Mouse (Mus musculus): Measurements from ENCODE around the gene Gcn1l1.
A peak's percentile ranks its signal among the peaks of the same experiment; 100 is the strongest.

Gene Gcn1l1

GRCm38 (mm10) chr5:115564737-115565393 lies at the start of gene Gcn1l1:
TSS of gene Gcn1l1 (plus strand) at chr5:115565254.
- peak; percentile 22; the same call in 1 of the 2 replicates for TF ChIP-seq GATA4 (IDR thresholded peaks at IDR 0.05; ENCODE audit: insufficient replicate concordance, low read length)

GRCm38 (mm10) chr5:115516081-115516907 lies 48.8 kb upstream of the Gcn1l1 start:
- TF ChIP-seq GATA4 (IDR thresholded peaks at IDR 0.05; ENCODE audit: insufficient replicate concordance, low read length) = peak; percentile 65; the same call in 1 of the 2 replicates

DNA sequence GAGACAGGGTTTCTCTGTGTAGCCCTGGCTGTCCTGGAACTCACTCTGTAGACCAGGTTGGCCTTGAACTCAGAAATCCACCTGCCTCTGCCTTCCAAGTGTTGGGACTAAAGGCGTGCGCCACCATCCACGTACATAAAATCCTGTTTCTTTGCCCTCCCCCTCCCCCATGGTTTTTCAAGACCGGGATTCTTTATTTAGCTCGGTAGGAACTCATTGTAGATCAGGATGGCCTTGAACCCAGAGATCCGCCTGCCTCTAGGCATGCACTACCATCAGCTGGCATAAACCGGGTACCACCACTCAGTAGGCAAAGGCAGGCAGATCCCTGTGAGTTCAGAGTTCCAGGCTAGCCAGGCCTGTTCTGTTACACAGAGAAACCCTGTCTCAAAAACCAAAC lies 48.1 kb upstream of the Gcn1l1 start:
- TF ChIP-seq GATA4 (IDR thresholded peaks at IDR 0.05; ENCODE audit: insufficient replicate concordance, low read length) = no peak

DNA sequence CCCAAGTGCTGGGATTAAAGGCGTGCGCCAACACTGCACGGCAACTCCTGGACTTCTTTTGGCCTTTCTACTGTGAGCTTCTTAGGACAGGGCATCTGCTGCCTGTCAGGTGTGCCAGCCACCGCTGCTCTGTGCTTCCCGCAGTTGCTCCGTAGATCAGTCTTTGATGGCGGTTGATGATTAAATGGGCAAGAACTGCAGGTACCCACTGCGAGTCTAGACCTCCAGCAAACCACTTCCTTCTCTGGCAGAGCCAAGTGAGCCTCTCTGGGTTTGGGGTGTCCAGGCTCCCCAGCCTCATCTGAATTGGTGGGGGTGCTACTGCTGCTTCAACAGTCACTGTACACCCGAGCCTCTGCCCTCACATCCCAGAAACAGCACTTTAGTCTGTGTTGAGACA lies 47.6 kb upstream of the Gcn1l1 start:
- no peak for TF ChIP-seq GATA4 (IDR thresholded peaks at IDR 0.05; ENCODE audit: insufficient replicate concordance, low read length)

- peak; percentile 53; the same call in 1 of the 2 replicates for TF ChIP-seq GATA4 (IDR thresholded peaks at IDR 0.05; ENCODE audit: insufficient replicate concordance, low read length)
These were observed 44.7 kb upstream of the Gcn1l1 start for GRCm38 (mm10) chr5:115520325-115520869.

DNA sequence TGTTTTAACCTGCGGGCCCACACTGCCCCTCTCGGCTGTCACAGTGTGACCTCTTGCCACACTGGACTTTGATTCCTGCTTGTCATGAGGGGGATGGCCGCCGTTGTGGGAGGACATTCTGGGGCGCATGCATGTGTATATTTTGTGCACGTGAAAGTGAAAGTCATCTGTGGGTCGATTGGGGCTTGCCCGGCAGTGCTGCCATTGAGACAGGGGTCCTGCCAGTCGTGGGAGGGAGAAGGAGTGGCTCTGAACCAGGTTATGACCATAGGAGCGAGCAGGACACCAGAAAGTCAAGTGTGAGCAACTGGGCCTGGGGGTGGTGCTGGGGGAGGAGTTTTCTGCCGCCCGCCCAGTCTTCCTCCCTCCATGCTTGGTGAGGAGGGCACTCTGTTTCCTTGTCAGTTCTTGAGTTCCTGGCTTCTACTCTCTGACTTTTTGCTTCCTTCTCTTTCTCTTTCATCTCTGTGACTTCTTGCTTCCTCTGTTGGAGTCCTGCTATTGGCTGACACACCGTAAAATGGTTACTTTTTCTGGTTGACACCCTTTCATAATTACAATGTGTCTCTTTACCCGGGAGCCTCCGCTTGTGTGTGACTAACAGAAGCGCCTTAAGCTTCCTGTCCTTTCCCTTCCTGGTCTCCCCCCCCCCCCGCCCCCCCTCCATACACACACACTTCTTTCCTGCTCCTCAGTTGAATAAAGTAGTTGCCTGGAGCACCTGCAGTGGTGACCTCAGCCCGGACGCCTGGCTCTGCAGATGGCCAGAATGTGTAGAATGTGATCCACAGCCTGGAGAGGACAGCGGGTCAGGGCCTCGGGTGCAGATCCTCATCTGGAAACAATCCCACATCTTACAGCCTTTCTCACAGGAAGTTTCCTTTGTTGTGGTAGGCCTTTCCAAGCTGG lies 43.2 kb upstream of the Gcn1l1 start:
- no peak; the same call in 1 of the 2 replicates for TF ChIP-seq GATA4 (IDR thresholded peaks at IDR 0.05; ENCODE audit: insufficient replicate concordance, low read length)

DNA sequence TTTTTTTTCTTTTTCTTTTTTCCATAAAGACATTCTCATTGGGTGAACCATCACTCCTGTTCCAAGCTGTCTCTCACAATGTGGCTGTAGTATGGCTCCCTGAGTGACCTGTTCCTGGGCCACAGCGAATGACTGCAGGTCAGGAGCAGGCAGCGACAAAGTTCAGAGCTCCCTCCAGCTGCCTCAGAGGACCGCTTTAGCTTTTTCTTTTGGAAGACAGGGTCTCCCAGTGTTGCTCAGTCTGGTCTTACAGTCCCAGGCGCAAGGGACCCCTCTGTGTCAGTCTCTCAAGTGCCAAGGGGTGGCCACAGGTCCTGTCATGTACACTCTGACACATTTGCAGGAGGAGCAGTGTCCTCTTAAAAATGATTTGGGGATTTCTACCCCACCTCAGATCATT lies 42.5 kb upstream of the Gcn1l1 start:
- no peak for TF ChIP-seq GATA4 (IDR thresholded peaks at IDR 0.05; ENCODE audit: insufficient replicate concordance, low read length)

GRCm38 (mm10) chr5:115522981-115523499 lies 42.0 kb upstream of the Gcn1l1 start:
- TF ChIP-seq GATA4 (IDR thresholded peaks at IDR 0.05; ENCODE audit: insufficient replicate concordance, low read length) = no peak

DNA sequence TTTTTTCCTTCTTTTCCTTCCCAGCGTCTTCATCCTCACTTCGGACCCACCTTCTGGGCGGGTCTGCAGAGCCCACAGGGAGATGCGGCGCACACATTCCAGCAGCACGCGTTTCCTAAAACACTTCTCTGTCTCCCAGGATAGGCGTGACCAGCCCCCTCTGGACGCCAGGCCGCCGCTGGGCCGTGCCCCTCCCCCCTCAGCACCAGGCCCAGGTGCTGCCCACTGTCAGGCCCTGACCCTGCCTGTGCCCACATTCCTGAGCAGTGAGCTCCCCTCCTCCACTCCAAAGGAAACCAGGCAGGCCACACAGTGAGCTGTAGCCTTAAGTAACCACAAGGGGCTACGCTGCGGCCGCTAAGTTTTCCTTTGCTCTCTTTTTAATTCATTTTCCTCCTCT lies 41.1 kb upstream of the Gcn1l1 start:
- no peak for TF ChIP-seq GATA4 (IDR thresholded peaks at IDR 0.05; ENCODE audit: insufficient replicate concordance, low read length)

- no peak for TF ChIP-seq GATA4 (IDR thresholded peaks at IDR 0.05; ENCODE audit: insufficient replicate concordance, low read length)
These were observed 40.6 kb upstream of the Gcn1l1 start for GRCm38 (mm10) chr5:115524471-115524870.

- TF ChIP-seq GATA4 (IDR thresholded peaks at IDR 0.05; ENCODE audit: insufficient replicate concordance, low read length) = no peak
These were observed 39.6 kb upstream of the Gcn1l1 start for GRCm38 (mm10) chr5:115525416-115525815.

GRCm38 (mm10) chr5:115525943-115526342 lies 39.1 kb upstream of the Gcn1l1 start:
- TF ChIP-seq GATA4 (IDR thresholded peaks at IDR 0.05; ENCODE audit: insufficient replicate concordance, low read length) = no peak

DNA sequence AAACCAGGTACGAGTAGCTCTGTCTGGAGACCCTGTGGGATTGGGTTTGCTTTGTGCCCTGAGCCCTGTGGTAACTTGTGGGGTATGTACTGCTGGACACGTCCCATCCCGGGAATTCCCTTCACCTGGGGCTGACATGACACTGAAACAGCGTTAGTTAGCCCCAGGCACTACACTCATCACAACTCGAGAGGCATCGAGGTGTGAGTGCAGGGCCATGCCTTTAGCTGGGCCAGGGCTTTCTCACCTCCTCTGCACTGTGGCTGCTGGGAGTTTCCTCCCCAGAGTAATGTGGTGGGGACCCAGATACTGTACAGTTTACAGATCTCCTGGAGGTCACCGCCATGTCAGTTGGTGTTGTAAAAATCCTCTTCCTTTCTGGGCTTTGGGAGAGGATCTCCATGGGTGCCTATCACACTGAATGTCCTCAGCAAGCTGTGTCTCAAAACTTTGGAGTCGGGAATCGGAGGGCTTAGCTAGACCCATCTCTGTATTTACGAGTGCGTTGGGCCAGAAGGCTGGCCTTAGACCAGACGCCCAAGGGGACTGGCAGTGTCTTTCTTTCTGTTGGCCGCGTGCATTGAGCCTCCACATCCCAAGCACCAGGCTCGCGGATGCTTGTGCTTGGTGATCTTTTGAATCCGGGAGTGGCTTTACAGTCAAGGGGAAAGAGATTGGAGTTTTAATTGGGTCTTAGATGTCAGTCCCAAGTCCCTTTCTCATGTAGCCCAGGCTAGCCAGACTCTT lies 38.4 kb upstream of the Gcn1l1 start:
- no peak for TF ChIP-seq GATA4 (IDR thresholded peaks at IDR 0.05; ENCODE audit: insufficient replicate concordance, low read length)

GRCm38 (mm10) chr5:115528128-115528527 lies 36.9 kb upstream of the Gcn1l1 start:
- TF ChIP-seq GATA4 (IDR thresholded peaks at IDR 0.05; ENCODE audit: insufficient replicate concordance, low read length) = no peak

Data from liver, adult (tissue).